Comparison of ENCODE assay signal across 8 mouse cellular contexts in genomic region chr19:45045651-45046050, GRCm38 (mm10). TPM values are rescaled to one million over a fixed set of nuclear protein-coding genes. Genes with fewer than 3 reads are reported as not detected.
DNase-seq lines count a peak whose midpoint lies in the region; ATAC-seq and TF ChIP-seq lines count a peak whose summit lies in the region.
"Had no signal": no experiment of that assay in that cellular context is flagged by ENCODE, and none has a peak within 500 bp of the region (broad histone marks: within the 10 kb centered on the region; RNA-seq: fewer than 3 reads in every experiment).

Pdzd7 (minus strand) TSS chr19:45045717.

- peaks cover 23% of the 10 kb centered on the region for H3K4me1 ChIP-seq in lung, embryonic 15.5 days
- H3K4me1 ChIP-seq in forebrain, embryonic 13.5 days = peaks cover 44% of the 10 kb centered on the region
- H3K4me1 ChIP-seq in limb, embryonic 12.5 days (replicated peaks) = peaks cover 26% of the 10 kb centered on the region
- peaks cover 7% of the 10 kb centered on the region for H3K4me1 ChIP-seq in small intestine, adult 2 months (ENCODE audit: control insufficient read depth, insufficient read depth, insufficient read length, low read length)

- TF ChIP-seq CTCF in small intestine, adult 2 months (IDR thresholded peaks at IDR 0.05; ENCODE audit: extremely low read depth, insufficient read length, insufficient replicate concordance, low read depth, low read length) = no peak

- H3K4me2 ChIP-seq in lung, embryonic 15.5 days = peak within 1 kb of the TSS; percentile 89
- H3K4me2 ChIP-seq in forebrain, embryonic 13.5 days = peak within 1 kb of the TSS; percentile 68
- H3K4me2 ChIP-seq in limb, embryonic 12.5 days = peak within 1 kb of the TSS; percentile 77

- no peak within 1 kb of the TSS for H3K27ac ChIP-seq in lung, embryonic 15.5 days
- H3K27ac ChIP-seq in forebrain, embryonic 13.5 days = no peak within 1 kb of the TSS
- H3K27ac ChIP-seq in limb, embryonic 12.5 days = no peak within 1 kb of the TSS
- H3K27ac ChIP-seq in small intestine, adult 2 months (ENCODE audit: insufficient read depth, low read depth, low read length) = no peak within 1 kb of the TSS

- WGBS in lung, embryonic 15.5 days = 71% methylated on average over 5 of the region's 5 CpGs
- WGBS in forebrain, embryonic 13.5 days = 82% methylated on average over 5 of the region's 5 CpGs
- 76% methylated on average over 5 of the region's 5 CpGs for WGBS in limb, embryonic 12.5 days
- WGBS in small intestine, adult 2 months = 86% methylated on average over 5 of the region's 5 CpGs

- H3K4me3 ChIP-seq in lung, embryonic 15.5 days = peak within 1 kb of the TSS; percentile 55
- peak within 1 kb of the TSS; percentile 54 for H3K4me3 ChIP-seq in forebrain, embryonic 13.5 days
- peak within 1 kb of the TSS; percentile 49 for H3K4me3 ChIP-seq in limb, embryonic 12.5 days (replicated peaks)
- peak within 1 kb of the TSS; percentile 68 for H3K4me3 ChIP-seq in small intestine, adult 2 months (ENCODE audit: low read depth, low read length)

- no peak for ATAC-seq in lung, embryonic 15.5 days (ENCODE audit: borderline replicate concordance, extremely low read depth, low FRiP score, low TSS enrichment)
- ATAC-seq in forebrain, embryonic 13.5 days = no peak
- no peak for ATAC-seq in limb, embryonic 12.5 days (ENCODE audit: insufficient number of reproducible peaks, insufficient read depth, low FRiP score, low TSS enrichment, low read depth)

- H3K27me3 ChIP-seq in lung, embryonic 15.5 days = peaks cover 36% of the 10 kb centered on the region
- H3K27me3 ChIP-seq in forebrain, embryonic 13.5 days = peaks cover 19% of the 10 kb centered on the region
- peaks cover 60% of the 10 kb centered on the region for H3K27me3 ChIP-seq in limb, embryonic 12.5 days
- no peaks in the 10 kb centered on the region for H3K27me3 ChIP-seq in small intestine, adult 2 months (ENCODE audit: control insufficient read depth, insufficient read depth, low read length)

- H3K9ac ChIP-seq in lung, embryonic 15.5 days = peak within 1 kb of the TSS; percentile 60; the same call in 1 of the 2 replicates
- H3K9ac ChIP-seq in forebrain, embryonic 13.5 days = peak within 1 kb of the TSS; percentile 77
- peak within 1 kb of the TSS; percentile 65 for H3K9ac ChIP-seq in limb, embryonic 12.5 days (replicated peaks)

- peaks cover 2% of the 10 kb centered on the region; the same call in 1 of the 2 replicates for H3K36me3 ChIP-seq in lung, embryonic 15.5 days
- peaks cover 4% of the 10 kb centered on the region; the same call in 1 of the 2 replicates for H3K36me3 ChIP-seq in forebrain, embryonic 13.5 days (ENCODE audit: poor library complexity, severe bottlenecking)
- H3K36me3 ChIP-seq in limb, embryonic 12.5 days = peaks cover 10% of the 10 kb centered on the region; the same call in 1 of the 2 replicates
- H3K36me3 ChIP-seq in small intestine, adult 2 months (ENCODE audit: control insufficient read depth, insufficient read depth, low read length) = no peaks in the 10 kb centered on the region

- DNase-seq in lung, postnatal 10 days = no peak
- no peak for DNase-seq in adrenal gland, postnatal 25 days
- DNase-seq in thymus, adult 18-20 months = no peak

- no peaks in the 10 kb centered on the region for H3K9me3 ChIP-seq in lung, embryonic 15.5 days
- H3K9me3 ChIP-seq in forebrain, embryonic 13.5 days (replicated peaks) = no peaks in the 10 kb centered on the region
- H3K9me3 ChIP-seq in limb, embryonic 12.5 days = no peaks in the 10 kb centered on the region

- no peak for TF ChIP-seq POLR2A in small intestine, adult 2 months (IDR thresholded peaks at IDR 0.05; ENCODE audit: low read depth, low read length)

RNA-seq across cellular contexts. Expression of gene Pdzd7, which starts in this region (rescaled TPM):
- polyA plus RNA-seq in lung, embryonic 15.5 days (2015; fragmentation: Nextera tagmentation; extraction: Ambion mirVana) = 0.30 and 0.34 TPM in 2 replicates
- polyA plus RNA-seq in forebrain, embryonic 13.5 days (2015; fragmentation: Nextera tagmentation; extraction: Ambion mirVana) = 0.92 and 1.5 TPM in 2 replicates
- 0.20 and 0.56 TPM in 2 replicates for polyA plus RNA-seq in limb, embryonic 12.5 days (2016; fragmentation: Nextera tagmentation; extraction: Ambion mirVana)
- polyA plus RNA-seq in small intestine, adult 2 months (2012; rRNA removed) = 0.29 and 1.2 TPM in 2 replicates
- 0.52 TPM in 1 of 2 replicates, not detected in the other for total RNA-seq in adrenal gland, postnatal 25 days (2021)
- total RNA-seq: hematopoietic stem cell, adult 5-6 weeks had no signal
